Mouse (Mus musculus): ENCODE measurements around the gene Aldh5a1.

The Aldh5a1 gene

GRCm38 (mm10) chr13:24933199-24933598 is 4.3 kb downstream of the Aldh5a1 start:
- no peak for DNase-seq (ENCODE audit: low spot score in 2 of 2)

- DNase-seq (ENCODE audit: low spot score in 2 of 2): no peak
These were observed 6.9 kb downstream of the Aldh5a1 start for GRCm38 (mm10) chr13:24930591-24930990.

GRCm38 (mm10) chr13:24923991-24924390 is 13.5 kb downstream of the Aldh5a1 start:
- DNase-seq (ENCODE audit: low spot score in 2 of 2): no peak

- no peak for DNase-seq (ENCODE audit: low spot score in 2 of 2)
These were observed 16.2 kb downstream of the Aldh5a1 start for GRCm38 (mm10) chr13:24921281-24921680.

GRCm38 (mm10) chr13:24920333-24920977 is 17.0 kb downstream of the Aldh5a1 start:
- peak in 1 of 2 experiments; percentile 7 for DNase-seq (ENCODE audit: low spot score in 2 of 2)

- no peak for DNase-seq (ENCODE audit: low spot score in 2 of 2)
These were observed 21.6 kb downstream of the Aldh5a1 start for GRCm38 (mm10) chr13:24915831-24916230.

- no peak for DNase-seq (ENCODE audit: low spot score in 2 of 2)
These were observed 22.5 kb downstream of the Aldh5a1 start for GRCm38 (mm10) chr13:24914915-24915314.

- no peak for DNase-seq (ENCODE audit: low spot score in 2 of 2)
These were observed 23.9 kb downstream of the Aldh5a1 start for GRCm38 (mm10) chr13:24913576-24913975.

GRCm38 (mm10) chr13:24909112-24909511 is 28.3 kb downstream of the Aldh5a1 start:
- no peak for DNase-seq (ENCODE audit: low spot score in 2 of 2)

- DNase-seq (ENCODE audit: low spot score in 2 of 2): no peak
These were observed 30.5 kb downstream of the Aldh5a1 start for GRCm38 (mm10) chr13:24906831-24907570.

- DNase-seq (ENCODE audit: low spot score in 2 of 2): no peak
These were observed 32.0 kb downstream of the Aldh5a1 start for GRCm38 (mm10) chr13:24905422-24905821.

GRCm38 (mm10) chr13:24903412-24903811 is 34.0 kb downstream of the Aldh5a1 start:
- no peak for DNase-seq (ENCODE audit: low spot score in 2 of 2)

- no peak for DNase-seq (ENCODE audit: low spot score in 2 of 2)
These were observed 35.5 kb downstream of the Aldh5a1 start for GRCm38 (mm10) chr13:24901916-24902315.

- no peak for DNase-seq (ENCODE audit: low spot score in 2 of 2)
These were observed 43.6 kb downstream of the Aldh5a1 start for GRCm38 (mm10) chr13:24893880-24894279.

GRCm38 (mm10) chr13:24892516-24892915 is 44.9 kb downstream of the Aldh5a1 start:
- DNase-seq (ENCODE audit: low spot score in 2 of 2): no peak

- DNase-seq (ENCODE audit: low spot score in 2 of 2): no peak
These were observed 47.9 kb downstream of the Aldh5a1 start for GRCm38 (mm10) chr13:24889554-24889953.

- no peak for DNase-seq (ENCODE audit: low spot score in 2 of 2)
These were observed 55.0 kb downstream of the Aldh5a1 start for GRCm38 (mm10) chr13:24882411-24882810.

- DNase-seq (ENCODE audit: low spot score in 2 of 2): no peak
These were observed 56.8 kb downstream of the Aldh5a1 start for GRCm38 (mm10) chr13:24880704-24881103.

- no peak for DNase-seq (ENCODE audit: low spot score in 2 of 2)
These were observed 57.3 kb downstream of the Aldh5a1 start for GRCm38 (mm10) chr13:24880208-24880607.

GRCm38 (mm10) chr13:24879359-24880040 is 58.0 kb downstream of the Aldh5a1 start:
- no peak for DNase-seq (ENCODE audit: low spot score in 2 of 2)

- DNase-seq (ENCODE audit: low spot score in 2 of 2): no peak
These were observed 69.2 kb downstream of the Aldh5a1 start for GRCm38 (mm10) chr13:24868233-24868632.

- no peak for DNase-seq (ENCODE audit: low spot score in 2 of 2)
These were observed 69.7 kb downstream of the Aldh5a1 start for GRCm38 (mm10) chr13:24867789-24868188.
